Mouse (Mus musculus) brain, embryonic 14.5 days (tissue): Measurements from ENCODE around the gene Sct. TPM values are rescaled to one million over a fixed set of nuclear protein-coding genes. Genes with fewer than 3 reads are reported as not detected.

Source experiments
- DNase-seq: peaks from one replicate; pipeline ENCODE4 v3.0.0-alpha.2; 2011; ENCODE audit warnings: low read depth
- CTCF ChIP-seq: fragments of 200-500 bp; IDR thresholded peaks from 2 replicates; pipeline ENCODE4 v1.5.1; 2012; ENCODE audit warnings: inconsistent platforms, mild to moderate bottlenecking, moderate library complexity, borderline replicate concordance; ENCODE audit not compliant: insufficient read depth, insufficient read length; ENCODE audit errors: extremely low read depth
- POLR2A ChIP-seq: fragments of 200-500 bp; IDR thresholded peaks from 2 replicates; pipeline ENCODE4 v1.6.1; 2012; ENCODE audit warnings: mild to moderate bottlenecking, inconsistent platforms, borderline replicate concordance; ENCODE audit not compliant: poor library complexity, insufficient read depth, insufficient read length, severe bottlenecking; ENCODE audit errors: extremely low read depth
- polyA plus RNA-seq: library from polyadenylated mRNA; depleted of rRNA; stranded (reverse); fragments of >200 nt; gene quantifications from 2 replicates; pipeline ENCODE4 v1.2.3, GENCODE M21; 2012

Sct gene
- polyA plus RNA-seq, 1 experiment: 2.4 TPM

DNA sequence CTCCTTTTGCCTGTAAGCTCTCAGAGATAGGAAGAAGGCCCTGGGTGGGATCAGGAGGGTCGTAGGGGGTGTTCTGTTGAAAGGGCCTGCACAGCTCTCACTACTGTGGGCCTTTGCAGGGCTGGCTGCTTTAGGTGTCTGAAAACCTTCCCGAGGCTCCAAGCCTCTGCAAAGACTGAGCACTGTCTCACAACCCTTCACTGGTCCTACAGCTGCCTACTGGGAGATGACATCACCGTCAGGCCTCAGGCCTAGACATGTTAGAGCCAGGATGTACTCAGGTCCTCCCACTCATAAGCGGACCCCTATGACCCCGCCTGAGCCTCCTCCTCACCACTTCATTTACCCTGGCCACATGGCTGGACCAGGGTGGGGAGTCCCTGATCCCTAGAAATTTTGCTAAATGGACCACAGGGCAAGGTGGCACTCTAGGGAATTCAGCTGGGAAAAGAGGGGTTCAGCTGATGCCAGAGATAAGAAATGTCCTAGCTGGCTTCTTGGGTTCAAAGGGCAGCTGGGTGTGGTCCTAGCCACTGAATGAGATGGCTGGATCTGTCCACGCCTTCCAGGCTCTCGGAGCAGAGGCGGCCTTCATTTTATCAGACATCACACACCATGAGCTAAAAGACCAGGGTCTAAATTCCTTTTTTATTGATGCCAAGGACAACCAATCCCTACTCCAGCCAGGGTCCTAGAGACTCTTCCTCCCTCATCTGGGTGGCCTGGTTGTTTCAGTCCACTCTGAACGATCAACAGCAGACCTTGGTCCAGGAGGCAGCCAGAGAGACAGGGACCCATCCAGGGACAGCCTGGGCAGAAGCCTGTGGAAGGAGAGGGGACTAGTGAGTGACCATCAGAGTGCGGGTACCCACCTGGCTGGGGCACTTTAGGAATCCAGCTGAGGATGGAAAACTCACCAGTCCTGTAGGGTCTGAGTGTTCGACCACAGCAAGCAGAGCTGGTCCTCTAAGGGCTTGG, 943 bp downstream of the Sct start:
- TF ChIP-seq POLR2A (no peak), CTCF (no peak)
- DNase-seq: no peak

DNA sequence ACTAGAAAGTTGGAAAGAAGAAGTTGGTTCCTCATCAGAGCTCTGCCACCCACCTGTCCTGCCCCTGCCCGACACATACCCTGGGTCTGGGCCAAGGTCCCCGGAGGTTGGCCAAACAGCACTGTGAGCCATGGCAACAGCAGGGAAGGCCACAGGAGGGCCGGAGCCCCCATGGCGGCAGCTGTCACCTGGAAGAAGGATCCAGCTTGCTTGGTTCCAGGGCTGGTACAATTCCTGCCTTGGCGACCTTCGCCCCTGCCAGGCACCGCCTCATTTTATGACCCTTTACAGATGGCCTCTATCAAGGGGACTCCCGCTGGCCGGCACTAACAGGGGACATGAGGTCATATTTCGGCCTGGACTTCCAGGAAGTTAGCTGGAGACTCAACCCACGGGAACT, 2.4 kb downstream of the Sct start, which contains the start of gene Cdhr5:
Cdhr5 (minus strand) TSS at position 241 of the 400 bp plus-strand sequence.
- TF ChIP-seq CTCF: no peak
- no peak for TF ChIP-seq POLR2A
- no peak for DNase-seq

DNA sequence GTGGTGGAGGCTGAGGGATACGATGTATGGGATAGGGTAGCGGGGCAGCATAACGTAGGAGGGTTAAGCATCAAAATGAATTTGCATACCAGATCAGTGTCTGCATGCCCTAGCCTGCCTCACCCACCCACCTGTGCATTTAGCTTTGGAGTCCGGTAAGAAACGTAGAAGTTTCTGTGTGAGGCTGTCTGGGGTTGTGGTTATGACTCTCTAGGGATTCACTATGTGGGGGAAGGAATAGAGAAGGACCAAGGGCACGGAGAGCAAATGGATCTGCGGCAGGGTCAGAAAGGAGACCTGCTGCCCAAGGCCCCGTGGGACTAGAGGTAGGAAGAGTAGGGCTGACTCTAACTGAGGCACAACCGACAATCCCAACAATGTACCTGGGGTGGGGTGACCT, 3.6 kb downstream of the Sct start:
- no peak for DNase-seq
- TF ChIP-seq CTCF (no peak), POLR2A (no peak)

DNA sequence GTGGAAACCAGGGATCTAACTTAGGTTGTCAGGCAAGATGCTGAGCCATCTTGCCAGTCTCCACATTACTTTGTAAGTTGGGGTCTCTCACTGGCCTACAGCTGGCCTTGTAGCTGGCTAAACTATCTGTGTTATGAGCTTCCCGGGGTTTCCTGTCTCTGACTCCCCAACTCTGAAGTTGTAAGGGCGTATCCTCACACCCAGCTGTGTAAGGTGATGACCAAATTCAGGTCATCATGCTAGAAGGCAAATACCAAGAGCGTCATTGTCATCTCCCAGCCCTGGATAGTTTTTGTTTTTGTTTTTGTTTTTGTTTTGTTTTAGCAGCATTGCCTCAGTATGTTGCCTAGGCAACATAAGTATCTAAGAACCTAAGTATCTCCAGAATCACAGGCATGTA, 8.3 kb downstream of the Sct start:
- TF ChIP-seq CTCF (no peak), POLR2A (no peak)
- DNase-seq: no peak

DNA sequence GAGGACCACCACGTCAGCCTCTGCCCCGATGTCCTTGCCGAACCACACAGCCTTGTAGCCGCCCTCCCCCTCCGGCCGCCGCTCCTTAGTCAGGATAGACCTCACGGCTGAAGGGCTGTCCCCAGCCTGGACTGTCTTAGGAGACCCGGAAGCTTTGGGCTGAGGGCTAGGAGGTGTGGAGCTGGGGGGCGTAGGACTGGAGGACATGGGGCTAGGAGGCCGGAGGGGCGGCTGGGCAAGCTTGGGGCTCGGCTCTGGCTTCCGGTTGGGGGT, 9.7 kb downstream of the Sct start:
- DNase-seq: no peak
- TF ChIP-seq CTCF (no peak), POLR2A (no peak)

DNA sequence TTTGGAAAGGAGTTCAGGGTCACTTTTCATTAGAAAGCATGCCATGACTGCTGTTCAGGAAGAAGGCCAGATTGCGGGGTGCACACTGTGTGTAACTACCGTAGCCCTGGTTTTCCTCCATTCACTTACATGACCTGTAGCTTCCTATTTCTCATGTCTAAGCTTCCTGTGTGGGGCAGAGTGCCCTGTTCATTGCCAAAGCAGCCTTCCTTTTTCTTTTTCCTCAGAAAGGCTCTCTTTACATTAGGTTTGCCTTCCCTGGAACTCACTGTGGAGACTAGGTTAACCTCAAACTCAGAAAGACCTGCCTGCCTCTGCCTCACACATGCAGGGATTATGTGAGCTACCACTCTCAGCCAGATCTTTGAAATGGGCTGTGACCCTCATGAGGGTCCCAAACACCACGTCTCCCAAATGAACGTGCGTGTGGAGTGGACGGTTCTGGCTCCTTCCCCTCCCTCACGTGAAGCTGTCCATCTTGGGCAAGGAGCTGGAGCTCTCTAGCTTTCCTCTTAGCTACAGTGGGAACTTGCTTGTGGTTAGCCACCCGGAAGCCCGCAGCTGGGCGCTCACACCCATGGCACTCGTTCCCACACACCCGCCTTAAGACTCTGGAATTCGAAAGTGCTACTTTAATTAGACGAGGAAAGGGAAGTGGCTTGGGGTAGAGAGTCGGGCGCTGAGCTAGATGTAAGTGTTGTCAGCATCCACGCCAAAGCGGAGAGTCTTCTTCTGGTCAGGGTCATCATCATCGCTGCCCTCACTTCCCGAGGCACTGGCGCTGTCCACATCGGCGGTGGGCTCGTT, 10.3 kb downstream of the Sct start:
- TF ChIP-seq POLR2A (no peak), CTCF (no peak)
- no peak for DNase-seq

DNA sequence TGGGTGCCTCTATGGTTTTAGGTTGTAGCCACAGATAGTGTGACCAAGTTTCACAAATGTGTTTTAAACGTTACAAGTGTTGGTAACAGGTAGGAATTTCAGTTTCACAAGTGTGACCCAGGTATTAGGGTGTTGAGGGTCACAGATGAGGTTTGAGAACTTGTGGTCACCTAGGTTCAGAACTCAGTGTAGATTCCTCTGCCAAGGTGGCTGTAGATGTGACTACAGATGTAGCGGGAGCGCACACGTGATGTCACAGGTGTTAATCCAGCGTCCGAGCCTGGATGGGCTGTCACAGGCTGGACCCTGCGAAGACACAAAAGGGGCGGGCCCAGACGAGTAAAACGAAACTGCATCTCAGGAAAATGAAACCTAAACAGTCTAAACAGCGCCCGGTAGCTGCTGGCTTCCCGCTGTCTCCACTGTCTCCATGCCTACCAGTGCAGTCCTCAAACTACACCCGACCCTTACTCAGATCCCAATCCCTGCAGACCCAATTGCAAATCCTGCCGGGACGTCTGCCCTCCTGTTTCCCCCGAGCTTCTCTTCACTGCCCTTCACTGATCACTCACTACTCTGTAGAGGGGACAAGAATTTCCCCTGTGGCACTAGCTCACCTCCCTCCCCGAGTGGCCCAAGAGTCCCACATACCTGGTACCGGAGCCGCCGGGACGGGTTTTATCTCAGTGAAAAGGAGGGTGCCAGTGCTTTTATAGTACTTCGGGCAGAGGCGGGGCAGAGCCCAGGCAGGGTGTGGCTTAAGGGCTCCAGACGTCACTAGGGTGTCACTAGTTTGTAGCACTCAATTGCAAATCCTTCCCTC, 13.0 kb downstream of the Sct start, which contains the start of gene Irf7:
Irf7 (minus strand) TSS at position 743 of the 823 bp plus-strand sequence.
- peak; percentile 22 for DNase-seq

DNA sequence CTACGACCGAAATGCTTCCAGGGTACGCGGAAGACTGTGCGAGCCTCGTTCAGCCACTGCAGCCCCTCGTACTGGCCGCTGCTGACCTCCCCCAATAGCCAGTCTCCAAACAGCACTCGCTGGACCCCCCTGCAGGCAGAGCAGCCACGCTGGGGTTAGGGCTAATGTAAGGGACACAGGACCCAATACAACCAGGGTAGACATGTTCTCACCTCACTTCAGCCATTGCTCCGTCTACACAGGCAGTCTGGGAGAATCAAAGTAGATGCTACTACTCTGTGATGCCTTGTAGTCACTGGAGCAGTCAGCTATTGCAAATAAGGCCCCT, 13.6 kb downstream of the Sct start:
- no peak for DNase-seq
- TF ChIP-seq CTCF (no peak), POLR2A (no peak)

More for the DNA sequence above, 13.0 kb downstream of the Sct start, which contains the start of gene Irf7:
- TF ChIP-seq POLR2A: no peak
- TF ChIP-seq CTCF: no peak

DNA sequence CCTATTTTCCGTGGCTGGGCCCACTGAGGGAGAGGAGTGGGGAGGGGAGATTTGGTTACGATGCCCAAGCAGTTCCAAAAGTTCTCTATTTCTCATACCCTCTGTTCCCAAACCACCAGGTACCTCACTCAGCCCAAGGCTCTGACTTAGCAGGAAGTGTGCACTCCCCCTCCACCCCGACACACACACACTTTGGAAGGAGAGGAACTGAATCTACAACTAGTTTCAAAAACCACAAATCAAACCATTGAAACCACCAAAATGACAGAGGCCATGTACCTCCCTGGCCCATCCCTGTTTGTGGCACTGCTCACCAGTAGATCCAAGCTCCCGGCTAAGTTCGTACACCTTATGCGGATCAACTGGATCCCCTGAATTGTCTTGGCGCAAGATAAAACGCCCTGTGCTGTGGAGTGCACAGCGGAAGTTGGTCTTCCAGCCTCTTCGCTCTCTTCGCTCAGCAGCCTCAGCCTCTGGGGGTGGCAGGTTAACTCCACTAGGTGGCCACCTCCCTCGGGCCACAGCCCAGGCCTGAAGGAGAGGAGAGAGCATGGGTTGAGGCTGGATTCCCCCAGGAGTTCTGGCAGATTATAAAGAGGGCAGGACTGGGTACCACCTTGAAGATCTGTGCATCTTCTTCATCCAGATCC, 14.0 kb downstream of the Sct start:
- DNase-seq: peak; percentile 27
- no peak for TF ChIP-seq POLR2A
- TF ChIP-seq CTCF: peak; percentile 49; the same call in 1 of the 2 replicates

DNA sequence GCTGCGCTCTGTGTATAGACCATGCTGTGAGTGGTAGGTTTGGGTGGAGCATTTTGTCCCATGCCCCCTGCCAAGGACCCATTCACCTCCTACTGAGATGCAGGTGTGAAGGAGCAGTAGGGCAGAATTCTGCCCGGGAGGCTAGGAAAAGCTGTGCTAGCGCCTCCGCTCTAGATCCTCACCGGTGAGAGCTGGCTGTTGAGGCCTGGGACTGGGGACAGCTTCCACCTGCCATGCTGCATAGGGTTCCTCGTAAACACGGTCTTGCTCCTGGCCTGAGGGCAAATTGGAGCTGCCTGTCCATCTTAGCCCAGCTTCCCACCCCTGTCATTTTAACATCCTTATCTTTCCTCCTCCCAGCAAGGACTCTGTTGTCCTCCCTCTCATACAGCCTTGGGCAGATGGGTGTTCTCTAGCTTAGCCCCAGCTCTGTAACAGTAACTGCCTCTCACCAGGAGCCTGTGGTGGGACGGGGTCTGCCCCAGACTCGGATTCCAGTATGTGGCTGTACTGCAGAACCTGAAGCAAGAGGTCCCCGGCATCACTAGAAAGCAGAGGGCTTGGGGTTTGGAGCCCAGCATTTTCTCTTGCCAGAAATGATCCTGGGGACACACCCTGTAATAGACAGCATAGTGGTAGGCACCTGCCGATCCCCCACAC, 14.8 kb downstream of the Sct start:
- DNase-seq: no peak

More for the DNA sequence above, 14.8 kb downstream of the Sct start:
- TF ChIP-seq POLR2A: no peak
- TF ChIP-seq CTCF: no peak
